Mouse (Mus musculus) hindbrain, embryonic 15.5 days (tissue): ENCODE measurements around the gene Rack1. TPM values are rescaled to one million over a fixed set of nuclear protein-coding genes. Genes with fewer than 3 reads are reported as not detected.
"Not testable (repeated sequence)": the region's sequence is repeated elsewhere in the genome, so short reads cannot be mapped to it uniquely, and the experiment has no call there.

Experiments
- ATAC-seq: fragments of 200-750 bp; cut with Nextera tagmentation; 2 replicates; pipeline ENCODE4 v1.8.0; 2017; ENCODE audit warnings: low read depth, moderate number of reproducible peaks, moderate TSS enrichment; ENCODE audit not compliant: low FRiP score
- H3K27ac ChIP-seq: fragments of 300-500 bp; sonication (generic); replicated peaks from 2 replicates; pipeline ENCODE4 v1.5.1; 2015; ENCODE audit warnings: mild to moderate bottlenecking, inconsistent platforms
- H3K27me3 ChIP-seq: fragments of 300-500 bp; sonication (generic); 2 replicates; pipeline ENCODE4 v1.6.1; 2015; ENCODE audit warnings: control low read depth, inconsistent platforms
- H3K36me3 ChIP-seq: fragments of 300-500 bp; sonication (generic); 2 replicates; pipeline ENCODE4 v1.6.1; 2015; ENCODE audit warnings: control low read depth, inconsistent platforms
- H3K4me1 ChIP-seq: fragments of 300-500 bp; sonication (generic); replicated peaks from 2 replicates; pipeline ENCODE4 v1.6.1; 2015; ENCODE audit warnings: control low read depth, inconsistent platforms
- H3K4me2 ChIP-seq: fragments of 300-500 bp; sonication (generic); 2 replicates; pipeline ENCODE4 v1.6.1; 2015; ENCODE audit warnings: moderate library complexity, mild to moderate bottlenecking, inconsistent platforms
- H3K4me3 ChIP-seq: fragments of 300-500 bp; sonication (generic); 2 replicates; pipeline ENCODE4 v1.5.1; 2015; ENCODE audit warnings: mild to moderate bottlenecking, inconsistent platforms
- H3K9ac ChIP-seq: fragments of 300-500 bp; sonication (generic); 2 replicates; pipeline ENCODE4 v1.6.1; 2015; ENCODE audit warnings: inconsistent platforms
- H3K9me3 ChIP-seq: fragments of 300-500 bp; sonication (generic); 2 replicates; pipeline ENCODE4 v1.6.1; 2016; ENCODE audit warnings: control low read depth, inconsistent platforms
- WGBS: fragments of 180-500 bp; shearing (Covaris S2); methylation state at CpG from one replicate; pipeline ENCODE4 v1.1.7; 2015; 5-methylcytosine and 5-hydroxymethylcytosine counted together
- polyA plus RNA-seq: library from polyadenylated mRNA; unstranded; fragments of >200 nt; fragmentation: Nextera tagmentation; extraction: Ambion mirVana; gene quantifications from 2 replicates; pipeline ENCODE4 v1.2.1, GENCODE M21; 2015

Rack1 gene
- polyA plus RNA-seq, 1 experiment from 2014 or later: 361 TPM

- Histone ChIP-seq H3K4me3 (peak overlapping the region; percentile 41), H3K27ac (no peak overlapping the region), H3K36me3 (no peaks in the 10 kb centered on the region), H3K4me2 (peak overlapping the region; percentile 78), H3K9me3 (no peaks in the 10 kb centered on the region), H3K9ac (0 out of 2 replicates have a peak overlapping the region, but pooled peaks have one; percentile 27), H3K27me3 (peaks cover 19% of the 10 kb centered on the region), H3K4me1 (peaks cover 24% of the 10 kb centered on the region)
- no peak for ATAC-seq
- 5% methylated on average over 22 of the region's 22 CpGs for WGBS
These were observed 24.2 kb downstream of the Rack1 start for GRCm38 (mm10) chr11:48824311-48824830.

DNA sequence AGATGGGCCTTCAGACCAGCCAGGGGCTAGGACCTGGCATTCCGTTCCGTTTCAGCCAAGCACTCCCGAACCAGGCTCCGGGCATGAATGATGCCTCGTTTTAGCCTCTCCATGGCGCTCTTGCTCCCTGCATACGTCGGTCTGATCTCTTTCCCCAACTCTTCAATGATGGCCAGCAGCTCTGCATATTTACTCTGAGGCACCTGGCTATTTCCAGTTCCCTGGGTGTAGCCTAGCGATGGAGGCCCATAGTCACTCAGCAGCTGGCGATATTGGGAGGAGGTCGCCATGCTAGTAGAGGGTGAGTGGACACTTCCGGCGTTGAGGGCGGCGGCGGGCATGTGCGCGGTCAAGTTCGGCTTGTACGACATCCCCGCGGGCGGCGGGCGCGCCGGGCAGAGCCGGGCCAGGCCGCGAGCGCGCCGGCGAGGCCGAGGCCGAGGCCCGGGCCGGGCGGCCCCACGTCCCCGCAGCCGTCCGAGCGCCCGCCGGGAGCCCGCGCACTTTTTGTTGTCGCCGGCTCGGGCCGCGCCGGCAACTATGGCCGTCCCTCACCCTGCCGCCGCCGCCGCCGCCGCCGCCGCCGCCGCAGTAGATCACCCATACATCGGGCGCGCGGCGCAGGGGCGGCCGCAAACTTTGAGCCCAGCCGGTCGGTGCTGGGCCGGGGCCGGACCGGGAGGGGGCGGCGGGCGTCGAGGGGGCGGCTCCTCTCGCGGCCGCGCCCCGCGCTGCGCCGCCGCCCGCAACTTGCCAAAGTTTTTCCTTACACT is 26.0 kb downstream of the Rack1 start, which contains the start of the genes Trim7 and Gm12184:
Gene Trim7 (plus strand): TSS at position 162 of the 773 bp plus-strand sequence.
Gene Gm12184 (minus strand): TSS at position 677 of the 773 bp plus-strand sequence.
- peaks cover 19% of the 10 kb centered on the region for H3K27me3 ChIP-seq
- peak; percentile 71 for ATAC-seq
- peak within 1 kb of the TSS; percentile 47 for H3K4me3 ChIP-seq
- H3K9me3 ChIP-seq, H3K36me3 ChIP-seq: not testable (repeated sequence)
- peak within 1 kb of the TSS; percentile 63 for H3K4me2 ChIP-seq
- peak within 1 kb of the TSS; percentile 59 for H3K27ac ChIP-seq
- under 1% methylated on average over 34 of the region's 92 CpGs for WGBS
- H3K9ac ChIP-seq: peak within 1 kb of the TSS; percentile 0; the same call in 1 of the 2 replicates
- peaks cover 24% of the 10 kb centered on the region for H3K4me1 ChIP-seq

DNA sequence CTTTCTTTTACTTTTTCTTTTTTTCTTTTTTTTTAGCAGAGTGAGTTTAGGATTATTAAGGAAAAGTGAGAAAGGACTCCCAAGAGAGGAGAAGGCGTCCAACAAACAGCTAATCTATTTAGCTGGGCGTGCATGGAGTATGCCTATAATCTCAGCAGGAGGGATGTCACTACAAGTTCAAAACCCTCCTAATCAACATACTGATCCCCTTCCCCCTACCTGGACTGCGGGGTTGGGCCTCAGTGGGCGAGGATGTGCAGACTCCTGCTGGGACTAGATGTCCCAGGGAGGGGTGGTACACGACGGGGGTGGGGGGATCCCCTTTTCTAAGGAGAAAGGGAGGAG is 26.6 kb downstream of the Rack1 start:
- no peak for ATAC-seq
- Histone ChIP-seq H3K27me3 (peaks cover 19% of the 10 kb centered on the region), H3K4me1 (peaks cover 24% of the 10 kb centered on the region), H3K36me3 (no peaks in the 10 kb centered on the region), H3K27ac (peak overlapping the region; percentile 59; the same call in 1 of the 2 replicates), H3K4me3 (peak overlapping the region; percentile 47), H3K9ac (peak overlapping the region; percentile 0; the same call in 1 of the 2 replicates), H3K9me3 (no peaks in the 10 kb centered on the region), H3K4me2 (peak overlapping the region; percentile 63)
- 0% methylated on average over 6 of the region's 6 CpGs for WGBS

GRCm38 (mm10) chr11:48827926-48828325 is 27.8 kb downstream of the Rack1 start:
- H3K4me2 ChIP-seq: no peak overlapping the region

GRCm38 (mm10) chr11:48830279-48830678 is 30.1 kb downstream of the Rack1 start:
- no peak overlapping the region for H3K4me3 ChIP-seq
- H3K4me1 ChIP-seq: peaks cover 12% of the 10 kb centered on the region
- no peaks in the 10 kb centered on the region for H3K36me3 ChIP-seq
- no peak overlapping the region for H3K27ac ChIP-seq
- no peaks in the 10 kb centered on the region for H3K9me3 ChIP-seq
- ATAC-seq: no peak
- no peak overlapping the region for H3K9ac ChIP-seq
- no peak overlapping the region for H3K4me2 ChIP-seq
- WGBS: 82% methylated on average over 2 of the region's 2 CpGs
- H3K27me3 ChIP-seq: no peaks in the 10 kb centered on the region

More at GRCm38 (mm10) chr11:48827926-48828325, 27.8 kb downstream of the Rack1 start:
- Histone ChIP-seq H3K9ac (no peak overlapping the region), H3K9me3 (no peaks in the 10 kb centered on the region), H3K4me3 (no peak overlapping the region), H3K27me3 (0 out of 2 replicates have a peak, but pooled peaks cover 13% of the 10 kb centered on the region), H3K36me3 (no peaks in the 10 kb centered on the region), H3K4me1 (peaks cover 21% of the 10 kb centered on the region), H3K27ac (no peak overlapping the region)
- ATAC-seq: no peak
- 75% methylated on average over 6 of the region's 6 CpGs for WGBS

DNA sequence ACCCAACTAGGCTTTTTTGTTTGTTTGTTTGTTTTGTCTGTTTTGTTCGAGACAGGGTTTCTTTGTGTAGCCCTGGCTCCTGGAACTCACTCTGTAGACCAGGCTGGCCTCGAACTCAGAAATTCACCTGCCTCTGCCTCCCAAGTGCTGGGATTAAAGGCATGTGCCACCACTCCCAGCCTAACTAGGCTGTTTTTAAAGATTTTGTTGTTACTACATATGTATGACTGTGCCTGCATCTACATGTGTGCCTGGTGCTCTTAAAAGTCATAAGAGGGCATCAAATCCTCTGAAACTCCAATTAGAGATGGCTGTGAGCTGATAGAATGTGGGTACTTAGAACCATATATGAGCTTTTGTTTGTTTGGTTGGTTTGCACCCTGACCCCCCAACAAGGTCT is 31.1 kb downstream of the Rack1 start:
- H3K9ac ChIP-seq: no peak overlapping the region
- H3K4me2 ChIP-seq: no peak overlapping the region
- H3K36me3 ChIP-seq: no peaks in the 10 kb centered on the region
- 84% methylated on average over 2 of the region's 2 CpGs for WGBS
- H3K27ac ChIP-seq: no peak overlapping the region
- no peak overlapping the region for H3K4me3 ChIP-seq
- ATAC-seq: no peak
- peaks cover 12% of the 10 kb centered on the region for H3K4me1 ChIP-seq
- no peaks in the 10 kb centered on the region for H3K9me3 ChIP-seq
- H3K27me3 ChIP-seq: no peaks in the 10 kb centered on the region

- Histone ChIP-seq H3K27me3 (no peaks in the 10 kb centered on the region), H3K4me3 (peak overlapping the region; percentile 52)
- no peak for ATAC-seq
These were observed 33.1 kb downstream of the Rack1 start for GRCm38 (mm10) chr11:48833078-48833730.

DNA sequence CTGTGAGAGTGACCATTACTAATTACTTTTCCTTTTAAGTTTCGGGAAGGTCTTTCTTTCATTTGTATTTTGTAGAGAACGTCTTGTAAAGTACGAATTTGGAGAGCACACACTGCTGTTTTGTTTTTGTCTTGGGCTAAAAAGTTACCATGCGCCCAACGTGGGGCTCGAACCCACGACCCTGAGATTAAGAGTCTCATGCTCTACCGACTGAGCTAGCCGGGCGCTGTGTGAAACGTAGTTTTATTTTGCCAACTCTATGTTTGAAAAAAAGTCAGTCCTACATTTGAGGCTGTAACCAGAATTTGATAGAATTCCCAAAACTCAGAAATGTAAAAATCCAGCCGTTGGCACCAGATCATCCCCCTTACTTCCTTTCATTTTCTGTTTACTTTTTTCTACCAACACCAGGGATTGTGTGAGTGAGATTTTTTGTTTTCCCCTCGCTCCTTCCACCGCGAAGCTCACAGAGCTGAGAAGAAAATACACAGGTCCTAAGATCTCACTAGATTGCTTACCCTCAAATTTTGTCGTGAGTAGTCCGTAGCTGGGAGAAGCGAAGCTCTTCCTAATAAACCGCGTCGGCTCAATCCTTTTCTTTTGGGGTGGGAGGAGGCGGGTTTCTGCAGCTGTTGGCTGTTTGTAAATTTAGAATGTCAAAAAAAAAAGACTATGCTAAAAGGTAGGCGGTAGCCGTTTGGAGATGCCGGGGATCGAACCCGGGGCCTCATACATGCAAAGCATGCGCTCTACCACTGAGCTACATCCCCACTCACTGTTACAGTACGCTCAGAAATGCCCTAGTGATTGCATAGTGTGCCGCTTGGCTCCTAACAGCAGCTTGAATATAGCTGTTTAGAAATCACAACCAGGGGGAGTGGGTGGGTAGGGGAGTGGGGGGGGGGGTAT is 33.9 kb downstream of the Rack1 start:
- Histone ChIP-seq H3K9me3 (no peaks in the 10 kb centered on the region), H3K4me3 (peak overlapping the region; percentile 52), H3K4me1 (peaks cover 24% of the 10 kb centered on the region), H3K27me3 (no peaks in the 10 kb centered on the region), H3K36me3 (no peaks in the 10 kb centered on the region), H3K27ac (peak overlapping the region; percentile 72), H3K9ac (peak overlapping the region; percentile 53), H3K4me2 (peak overlapping the region; percentile 52)
- 1% methylated on average over 30 of the region's 30 CpGs for WGBS
- ATAC-seq: peak; percentile 89

More at GRCm38 (mm10) chr11:48833078-48833730, 33.1 kb downstream of the Rack1 start:
- H3K4me1 ChIP-seq: peaks cover 18% of the 10 kb centered on the region
- 43% methylated on average over 9 of the region's 9 CpGs for WGBS
- H3K27ac ChIP-seq: no peak overlapping the region
- H3K9me3 ChIP-seq: no peaks in the 10 kb centered on the region
- no peak overlapping the region for H3K9ac ChIP-seq
- H3K4me2 ChIP-seq: peak overlapping the region; percentile 52
- H3K36me3 ChIP-seq: no peaks in the 10 kb centered on the region

DNA sequence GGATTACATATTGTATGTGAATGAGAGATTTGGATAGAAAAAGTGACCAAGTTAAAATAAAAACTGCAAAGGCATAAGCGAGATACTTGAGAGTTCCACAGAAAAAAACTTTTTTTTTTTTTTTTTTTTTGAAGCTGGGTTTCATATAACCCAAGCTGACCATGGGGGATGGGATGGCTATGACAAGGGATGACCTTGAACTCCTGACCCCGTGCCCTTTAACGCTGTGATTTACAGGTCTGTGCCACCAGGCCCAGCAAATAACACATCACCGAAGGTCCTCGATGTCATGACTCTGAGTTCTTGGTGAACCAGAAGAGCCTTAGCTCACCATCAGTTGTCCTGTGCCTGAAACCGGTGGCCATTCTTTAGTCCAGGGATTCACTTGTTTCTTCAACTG is 35.8 kb downstream of the Rack1 start:
- Histone ChIP-seq H3K4me2 (no peak overlapping the region), H3K4me1 (peaks cover 27% of the 10 kb centered on the region), H3K27ac (no peak overlapping the region), H3K4me3 (no peak overlapping the region), H3K9ac (no peak overlapping the region), H3K36me3 (no peaks in the 10 kb centered on the region), H3K27me3 (no peaks in the 10 kb centered on the region), H3K9me3 (no peaks in the 10 kb centered on the region)
- 77% methylated on average over 6 of the region's 6 CpGs for WGBS
- ATAC-seq: no peak

DNA sequence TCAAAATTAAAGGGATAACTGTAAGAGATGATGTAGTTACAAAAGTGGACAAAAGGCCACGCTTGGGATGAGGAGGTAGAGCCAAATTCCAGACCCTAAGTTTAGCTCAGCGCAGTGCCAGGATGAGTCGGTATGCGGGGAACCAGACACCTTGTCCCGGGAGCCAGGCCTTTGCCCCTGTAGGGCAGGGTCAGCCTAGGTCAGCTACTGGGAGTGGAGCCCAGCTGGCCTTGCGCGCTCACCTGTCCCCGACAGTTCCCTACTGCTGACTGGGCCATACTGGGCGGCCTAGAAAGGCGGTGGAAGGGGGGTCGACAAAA is 36.8 kb downstream of the Rack1 start:
- no peak for ATAC-seq
- 7% methylated on average over 11 of the region's 11 CpGs for WGBS
- H3K27me3 ChIP-seq: no peaks in the 10 kb centered on the region
- no peaks in the 10 kb centered on the region for H3K9me3 ChIP-seq
- H3K9ac ChIP-seq: peak overlapping the region; percentile 64
- peaks cover 27% of the 10 kb centered on the region for H3K4me1 ChIP-seq
- peak overlapping the region; percentile 72 for H3K4me3 ChIP-seq
- H3K36me3 ChIP-seq: no peaks in the 10 kb centered on the region
- no peak overlapping the region for H3K27ac ChIP-seq
- H3K4me2 ChIP-seq: peak overlapping the region; percentile 64

GRCm38 (mm10) chr11:48837310-48838180 is 37.4 kb downstream of the Rack1 start:
- peaks cover 27% of the 10 kb centered on the region for H3K4me1 ChIP-seq
- H3K9me3 ChIP-seq: no peaks in the 10 kb centered on the region
- peak overlapping the region; percentile 72 for H3K4me3 ChIP-seq
- ATAC-seq: peak; percentile 40
- no peaks in the 10 kb centered on the region for H3K27me3 ChIP-seq
- WGBS: under 1% methylated on average over 74 of the region's 77 CpGs
- peak overlapping the region; percentile 64 for H3K9ac ChIP-seq
- peak overlapping the region; percentile 72 for H3K27ac ChIP-seq
- peak overlapping the region; percentile 64 for H3K4me2 ChIP-seq
- no peaks in the 10 kb centered on the region for H3K36me3 ChIP-seq
